Mouse (Mus musculus): ENCODE data around the gene Thsd4.

- TF ChIP-seq CTCF (IDR thresholded peaks at IDR 0.05; ENCODE audit: control insufficient read depth, insufficient read depth, low read length) = no peak
- TF ChIP-seq POLR2A (IDR thresholded peaks at IDR 0.05; ENCODE audit: borderline replicate concordance, control insufficient read depth, low read depth, low read length) = no peak
These were observed 411.6 kb downstream of the Thsd4 start for GRCm38 (mm10) chr9:60110200-60110599.
